Mouse (Mus musculus) embryonic fibroblast, embryonic 13.5 days (primary cell): ENCODE data around the gene Ppid. TPM values are rescaled to one million over a fixed set of nuclear protein-coding genes. Genes with fewer than 3 reads are reported as not detected.

Experiments used
- H3K27ac ChIP-seq: 2 replicates; pipeline ENCODE4 v1.5.1; 2012; ENCODE audit warnings: low read length, control low read depth, inconsistent platforms; ENCODE audit not compliant: insufficient read depth
- H3K4me1 ChIP-seq: 2 replicates; pipeline ENCODE4 v1.6.1; 2011; ENCODE audit warnings: low read length; ENCODE audit not compliant: control insufficient read depth, insufficient read depth
- H3K4me3 ChIP-seq: 2 replicates; pipeline ENCODE4 v1.5.1; 2011; ENCODE audit warnings: mild to moderate bottlenecking, control low read depth, low read length; ENCODE audit not compliant: insufficient read depth
- CTCF ChIP-seq: IDR thresholded peaks from 2 replicates; pipeline ENCODE4 v1.5.1; 2011; ENCODE audit warnings: mild to moderate bottlenecking, control low read depth, low read length, moderate library complexity, borderline replicate concordance; ENCODE audit not compliant: insufficient read depth
- POLR2A ChIP-seq: IDR thresholded peaks from 2 replicates; pipeline ENCODE4 v1.6.1; 2011; ENCODE audit warnings: low read depth, mild to moderate bottlenecking, control low read depth, low read length, moderate library complexity
- polyA plus RNA-seq: library from polyadenylated mRNA; stranded (reverse); fragments of >200 nt; gene quantifications from 2 replicates; pipeline ENCODE4 v1.2.4, GENCODE M21; 2011; ENCODE audit warnings: low read depth; ENCODE audit not compliant: missing spikeins, insufficient read length

Ppid gene
- 104 and 113 TPM in 2 replicates for polyA plus RNA-seq

GRCm38 (mm10) chr3:79590863-79591792, at the start of gene Ppid:
TSS of gene Ppid (plus strand) at chr3:79591342.
- TF ChIP-seq POLR2A (peak; percentile 93), CTCF (no peak)
- H3K4me3 ChIP-seq: peak within 1 kb of the TSS; percentile 92
- H3K27ac ChIP-seq: peak within 1 kb of the TSS; percentile 48
- H3K4me1 ChIP-seq: peaks cover 4% of the 10 kb centered on the region

GRCm38 (mm10) chr3:79542585-79542984, 48.6 kb upstream of the Ppid start:
- Histone ChIP-seq H3K4me1 (peaks cover 9% of the 10 kb centered on the region), H3K4me3 (no peak overlapping the region), H3K27ac (peak overlapping the region; percentile 72)
- TF ChIP-seq POLR2A (no peak), CTCF (no peak)

- Histone ChIP-seq H3K4me3 (no peak overlapping the region), H3K4me1 (0 out of 2 replicates have a peak, but pooled peaks cover 2% of the 10 kb centered on the region), H3K27ac (no peak overlapping the region)
- TF ChIP-seq CTCF (no peak), POLR2A (no peak)
Measured at GRCm38 (mm10) chr3:79548681-79549437, 42.3 kb upstream of the Ppid start.

GRCm38 (mm10) chr3:79549751-79550393, 41.3 kb upstream of the Ppid start:
- H3K4me3 ChIP-seq: no peak overlapping the region
- H3K4me1 ChIP-seq: 0 out of 2 replicates have a peak, but pooled peaks cover 2% of the 10 kb centered on the region
- TF ChIP-seq CTCF: no peak
- TF ChIP-seq POLR2A: no peak
- no peak overlapping the region for H3K27ac ChIP-seq

GRCm38 (mm10) chr3:79551826-79552552, 39.2 kb upstream of the Ppid start:
- Histone ChIP-seq H3K4me1 (0 out of 2 replicates have a peak, but pooled peaks cover 2% of the 10 kb centered on the region), H3K4me3 (no peak overlapping the region), H3K27ac (peak overlapping the region; percentile 3; the same call in 1 of the 2 replicates)
- TF ChIP-seq CTCF: no peak
- no peak for TF ChIP-seq POLR2A

- no peak overlapping the region for H3K27ac ChIP-seq
Measured at GRCm38 (mm10) chr3:79553779-79554178, 37.4 kb upstream of the Ppid start.

GRCm38 (mm10) chr3:79555061-79555460, 36.1 kb upstream of the Ppid start:
- Histone ChIP-seq H3K4me1 (peaks cover 12% of the 10 kb centered on the region), H3K27ac (no peak overlapping the region), H3K4me3 (no peak overlapping the region)
- TF ChIP-seq POLR2A: no peak
- no peak for TF ChIP-seq CTCF

More at GRCm38 (mm10) chr3:79553779-79554178, 37.4 kb upstream of the Ppid start:
- no peak for TF ChIP-seq CTCF
- TF ChIP-seq POLR2A: no peak
- H3K4me1 ChIP-seq: peaks cover 6% of the 10 kb centered on the region; the same call in 1 of the 2 replicates
- H3K4me3 ChIP-seq: no peak overlapping the region

- H3K4me1 ChIP-seq: peaks cover 11% of the 10 kb centered on the region
- TF ChIP-seq POLR2A (no peak), CTCF (no peak)
- no peak overlapping the region for H3K4me3 ChIP-seq
- peak overlapping the region; percentile 49; the same call in 1 of the 2 replicates for H3K27ac ChIP-seq
Measured at GRCm38 (mm10) chr3:79559021-79559772, 31.9 kb upstream of the Ppid start.
